Mouse (Mus musculus): ENCODE measurements around the gene Foxn3.

DNA sequence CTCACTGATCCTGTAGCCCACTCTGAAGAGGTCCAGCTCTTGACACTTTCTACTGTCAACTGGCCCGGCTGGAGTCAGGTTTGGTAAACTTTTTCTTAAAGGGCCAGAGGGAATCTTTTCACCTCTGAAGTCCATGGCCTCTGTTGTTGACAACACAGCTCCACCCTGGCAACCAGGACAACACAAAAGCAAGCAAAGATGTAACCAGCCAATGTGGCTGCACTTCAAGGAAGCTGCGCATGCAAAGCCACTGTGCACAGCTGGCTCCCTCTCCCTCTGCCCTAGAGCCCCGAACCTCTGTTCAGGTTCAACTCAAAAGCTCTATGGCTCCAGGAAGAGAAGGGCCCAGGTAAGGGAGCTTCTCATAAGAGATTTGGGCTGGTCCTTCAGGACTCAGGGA lies 216.4 kb downstream of the Foxn3 start:
- TF ChIP-seq EP300 (IDR thresholded peaks at IDR 0.05; ENCODE audit: insufficient read depth, low read depth, low read length) (no peak), POLR2A (IDR thresholded peaks at IDR 0.05; ENCODE audit: insufficient read depth, low read length) (no peak), CTCF (IDR thresholded peaks at IDR 0.05; ENCODE audit: low read depth, low read length) (no peak)

Measured in ES-Bruce4 (cell line).